In genomic region chr15:97717861-97718534, GRCm38 (mm10) we compare ENCODE assay signal across 8 mouse cellular contexts. TPM values are rescaled to one million over a fixed set of nuclear protein-coding genes. Genes with fewer than 3 reads are reported as not detected.
A peak's percentile ranks its signal among the peaks of the same experiment; 100 is the strongest.
DNase-seq lines count a peak whose midpoint lies in the region; ATAC-seq and TF ChIP-seq lines count a peak whose summit lies in the region.

No protein-coding gene starts in this region.

- no peak overlapping the region for H3K4me2 ChIP-seq in liver, embryonic 12.5 days
- H3K4me2 ChIP-seq in intestine, embryonic 15.5 days (replicated peaks): no peak overlapping the region
- H3K4me2 ChIP-seq in liver, embryonic 14.5 days (ENCODE audit: low read depth): no peak overlapping the region

- H3K36me3 ChIP-seq in liver, embryonic 12.5 days: no peaks in the 10 kb centered on the region
- H3K36me3 ChIP-seq in intestine, embryonic 15.5 days: no peaks in the 10 kb centered on the region
- no peaks in the 10 kb centered on the region for H3K36me3 ChIP-seq in liver, embryonic 14.5 days (replicated peaks; ENCODE audit: control insufficient read depth, insufficient read depth, low read depth)

- DNase-seq in liver: peak; percentile 64
- DNase-seq in adrenal gland, postnatal 36 days: peak; percentile 73 to 82
- DNase-seq in fibroblast of lung, adult 2 months (ENCODE audit: low read depth): peak; percentile 83
- DNase-seq in liver, embryonic 14.5 days (ENCODE audit: low read depth in 3 of 3, low spot score in 3 of 3): peak; percentile 12 to 23 (median 14)
- DNase-seq in retina, adult 2 months (ENCODE audit: low read depth, low spot score): peak; percentile 30
- DNase-seq in urinary bladder, postnatal 14 days (ENCODE audit: low spot score): peak; percentile 73

- peak; percentile 72 for TF ChIP-seq CTCF in liver, embryonic 14.5 days (IDR thresholded peaks at IDR 0.05; ENCODE audit: low read depth)

- no peak overlapping the region for H3K9ac ChIP-seq in liver, embryonic 12.5 days
- no peak overlapping the region for H3K9ac ChIP-seq in intestine, embryonic 15.5 days
- no peak overlapping the region for H3K9ac ChIP-seq in liver, embryonic 14.5 days (replicated peaks)

- no peak overlapping the region for H3K27ac ChIP-seq in liver, embryonic 12.5 days
- no peak overlapping the region for H3K27ac ChIP-seq in intestine, embryonic 15.5 days
- H3K27ac ChIP-seq in liver, embryonic 14.5 days: no peak overlapping the region

- no peak overlapping the region for H3K4me3 ChIP-seq in liver, embryonic 12.5 days
- H3K4me3 ChIP-seq in intestine, embryonic 15.5 days (replicated peaks): no peak overlapping the region
- no peak overlapping the region for H3K4me3 ChIP-seq in liver, embryonic 14.5 days (ENCODE audit: insufficient read depth in 1 of 2, low read depth in 2 of 2, low read length in 2 of 2)

- H3K27me3 ChIP-seq in liver, embryonic 12.5 days (replicated peaks): peaks cover 7% of the 10 kb centered on the region; the same call in 1 of the 2 replicates
- no peaks in the 10 kb centered on the region for H3K27me3 ChIP-seq in intestine, embryonic 15.5 days (replicated peaks)
- no peaks in the 10 kb centered on the region for H3K27me3 ChIP-seq in liver, embryonic 14.5 days (ENCODE audit: control insufficient read depth, insufficient read depth, low read length)

- H3K4me1 ChIP-seq in liver, embryonic 12.5 days: no peaks in the 10 kb centered on the region
- H3K4me1 ChIP-seq in intestine, embryonic 15.5 days (replicated peaks): no peaks in the 10 kb centered on the region
- H3K4me1 ChIP-seq in liver, embryonic 14.5 days (replicated peaks; ENCODE audit: control insufficient read depth in 2 of 2, insufficient read depth in 2 of 2, low read length in 1 of 2): no peaks in the 10 kb centered on the region; a peak in 1 of 4 replicates

- no peaks in the 10 kb centered on the region for H3K9me3 ChIP-seq in liver, embryonic 12.5 days (replicated peaks)
- no peaks in the 10 kb centered on the region for H3K9me3 ChIP-seq in intestine, embryonic 15.5 days
- H3K9me3 ChIP-seq in liver, embryonic 14.5 days (ENCODE audit: control insufficient read depth, low read length): no peaks in the 10 kb centered on the region

- TF ChIP-seq EP300 in liver, embryonic 14.5 days (IDR thresholded peaks at IDR 0.05; ENCODE audit: low read depth): no peak

- ATAC-seq in liver, embryonic 12.5 days: no peak
- ATAC-seq in intestine, embryonic 15.5 days: peak; percentile 41; the same call in 1 of the 2 replicates
- ATAC-seq in liver, embryonic 14.5 days (ENCODE audit: insufficient read depth): no peak

- WGBS in liver, embryonic 12.5 days (ENCODE audit: insufficient replicate concordance): 29% methylated on average over 12 of the region's 12 CpGs
- 21% methylated on average over 12 of the region's 12 CpGs for WGBS in intestine, embryonic 15.5 days
- WGBS in liver, embryonic 14.5 days (ENCODE audit: insufficient replicate concordance): 31% methylated on average over 12 of the region's 12 CpGs

RNA-seq across cellular contexts. Expression of gene Rpap3, which starts 12.4 kb away (rescaled TPM):
- polyA plus RNA-seq in liver, embryonic 12.5 days (2016; fragmentation: Nextera tagmentation; extraction: Ambion mirVana): 19.5 and 20.0 TPM in 2 replicates
- 10 to 100 TPM; 19.5 to 20.5 TPM for total RNA-seq in adrenal gland, postnatal 36 days (2021)
- 19.8 and 24.0 TPM in 2 replicates for polyA plus RNA-seq in intestine, embryonic 15.5 days (2015; fragmentation: Nextera tagmentation; extraction: Ambion mirVana)
- 3.4 and 6.8 TPM in 2 replicates for polyA plus RNA-seq in liver, embryonic 14.5 days (2012; rRNA removed)
- 11.2 and 11.4 TPM in 2 replicates for polyA plus RNA-seq in liver, embryonic 14.5 days (2014; fragmentation: Nextera tagmentation; extraction: Ambion mirVana)

RNA-seq across cellular contexts. Expression of gene Endou, which starts 13.1 kb away (rescaled TPM):
- polyA plus RNA-seq in liver, embryonic 12.5 days (2016; fragmentation: Nextera tagmentation; extraction: Ambion mirVana): not detected in 2 replicates
- total RNA-seq in adrenal gland, postnatal 36 days (2021): under 1 TPM; 0.66 to 0.70 TPM
- polyA plus RNA-seq in intestine, embryonic 15.5 days (2015; fragmentation: Nextera tagmentation; extraction: Ambion mirVana): 0.09 and 0.21 TPM in 2 replicates
- 0.01 and 0.02 TPM in 2 replicates for polyA plus RNA-seq in liver, embryonic 14.5 days (2012; rRNA removed)
- polyA plus RNA-seq in liver, embryonic 14.5 days (2014; fragmentation: Nextera tagmentation; extraction: Ambion mirVana): not detected in 2 replicates

RNA-seq across cellular contexts. Expression of gene Rapgef3, which starts 49.8 kb away (rescaled TPM):
- 3.5 and 3.9 TPM in 2 replicates for polyA plus RNA-seq in liver, embryonic 12.5 days (2016; fragmentation: Nextera tagmentation; extraction: Ambion mirVana)
- 10 to 100 TPM; 15.0 to 20.8 TPM for total RNA-seq in adrenal gland, postnatal 36 days (2021)
- 6.9 and 7.8 TPM in 2 replicates for polyA plus RNA-seq in intestine, embryonic 15.5 days (2015; fragmentation: Nextera tagmentation; extraction: Ambion mirVana)
- 2.2 and 2.3 TPM in 2 replicates for polyA plus RNA-seq in liver, embryonic 14.5 days (2012; rRNA removed)
- 0.84 and 0.95 TPM in 2 replicates for polyA plus RNA-seq in liver, embryonic 14.5 days (2014; fragmentation: Nextera tagmentation; extraction: Ambion mirVana)

Comparison
In these comparisons a context has a peak if more than half of its experiments do, and no peak if none do; other contexts are left out.
1. DNase-seq: peak in every context shown above with its lines; median percentile 83 in fibroblast of lung, adult 2 months; 78 in adrenal gland, postnatal 36 days; 73 in urinary bladder, postnatal 14 days; 64 in liver; 30 in retina, adult 2 months; 14 in liver, embryonic 14.5 days.